In genomic region chr3:85757944-85758343, GRCm38 (mm10) we compare ENCODE assay signal across 30 mouse cellular contexts. TPM values are rescaled to one million over a fixed set of nuclear protein-coding genes. Genes with fewer than 3 reads are reported as not detected.
A peak's percentile ranks its signal among the peaks of the same experiment; 100 is the strongest.
DNase-seq lines count a peak whose midpoint lies in the region; ATAC-seq lines count a peak whose summit lies in the region.
"Had no signal": no experiment of that assay in that cellular context is flagged by ENCODE, and none has a peak within 500 bp of the region (broad histone marks: within the 10 kb centered on the region; RNA-seq: fewer than 3 reads in every experiment).

No protein-coding gene starts in this region.

- peak; percentile 95 for DNase-seq in fat pad, adult 2 months (ENCODE audit: extremely low read depth, low read depth, low spot score)
- DNase-seq in gonadal fat pad, adult 2 months (ENCODE audit: low read depth) = peak; percentile 98
- DNase-seq in layer of hippocampus, postnatal 25 days (ENCODE audit: extremely low spot score in 1 of 2, low spot score in 1 of 2) = no peak
- no peak for DNase-seq in retina, postnatal 1 day
- no peak for DNase-seq in adrenal gland, postnatal 4 days (ENCODE audit: low spot score in 2 of 2)
- DNase-seq: adrenal gland, adult 2 months; adrenal gland, postnatal 14 days; cerebellum, adult 11-12 months; cerebellum, adult 8-10 months; cerebellum, postnatal 10 days; cerebellum, postnatal 36 days; embryo, embryonic 11 days; forebrain, postnatal 0 days; gastrocnemius, adult 2 months; gastrocnemius, postnatal 14 days; heart, adult 2 months; heart, postnatal 36 days had no signal

- peak overlapping the region; percentile 74 for H3K27ac ChIP-seq in intestine, embryonic 16.5 days (ENCODE audit: low read length)
- H3K27ac ChIP-seq: embryonic facial prominence, embryonic 10.5 days; embryonic facial prominence, embryonic 13.5 days; forebrain, embryonic 10.5 days; forebrain, embryonic 13.5 days; gastrocnemius, adult 2 months; heart, adult 2 months; heart, embryonic 10.5 days; heart, embryonic 13.5 days; hindbrain, embryonic 10.5 days; hindbrain, embryonic 13.5 days had no signal

- no peak overlapping the region for H3K9ac ChIP-seq in intestine, embryonic 16.5 days (ENCODE audit: low read depth, low read length)
- H3K9ac ChIP-seq: embryonic facial prominence, embryonic 13.5 days; forebrain, embryonic 13.5 days; forebrain, postnatal 0 days; heart, embryonic 13.5 days; hindbrain, embryonic 13.5 days had no signal

- H3K27me3 ChIP-seq in intestine, embryonic 16.5 days (replicated peaks; ENCODE audit: control insufficient read depth, insufficient read depth, low read length) = no peaks in the 10 kb centered on the region
- H3K27me3 ChIP-seq: embryonic facial prominence, embryonic 13.5 days; heart, embryonic 13.5 days; hindbrain, embryonic 13.5 days had no signal

- H3K36me3 ChIP-seq in intestine, embryonic 16.5 days (ENCODE audit: control insufficient read depth, insufficient read depth, low read length) = no peaks in the 10 kb centered on the region
- H3K36me3 ChIP-seq: embryonic facial prominence, embryonic 10.5 days; embryonic facial prominence, embryonic 13.5 days; forebrain, embryonic 10.5 days; heart, embryonic 10.5 days; heart, embryonic 13.5 days; hindbrain, embryonic 10.5 days; hindbrain, embryonic 13.5 days had no signal

- no peak overlapping the region; the same call in 1 of the 2 replicates for H3K4me2 ChIP-seq in intestine, embryonic 16.5 days (ENCODE audit: low read depth, low read length)
- H3K4me2 ChIP-seq: embryonic facial prominence, embryonic 13.5 days; forebrain, embryonic 13.5 days; heart, embryonic 13.5 days; hindbrain, embryonic 13.5 days had no signal

- WGBS in intestine, embryonic 16.5 days = 27% methylated on average over 2 of the region's 2 CpGs

- no peak overlapping the region for H3K4me3 ChIP-seq in intestine, embryonic 16.5 days (ENCODE audit: low read length)
- H3K4me3 ChIP-seq: embryonic facial prominence, embryonic 10.5 days; embryonic facial prominence, embryonic 13.5 days; erythroblast, embryonic 14.5 days; forebrain, embryonic 10.5 days; forebrain, embryonic 13.5 days; gastrocnemius, adult 2 months; heart, adult 2 months; heart, embryonic 10.5 days; heart, embryonic 13.5 days; hindbrain, embryonic 10.5 days; hindbrain, embryonic 13.5 days had no signal

- no peaks in the 10 kb centered on the region for H3K9me3 ChIP-seq in intestine, embryonic 16.5 days (ENCODE audit: control insufficient read depth, low read length)
- H3K9me3 ChIP-seq: embryonic facial prominence, embryonic 10.5 days; embryonic facial prominence, embryonic 13.5 days; forebrain, embryonic 10.5 days; forebrain, embryonic 13.5 days; heart, embryonic 10.5 days; heart, embryonic 13.5 days; hindbrain, embryonic 10.5 days; hindbrain, embryonic 13.5 days had no signal

- peak; percentile 95 for ATAC-seq in intestine, embryonic 16.5 days
- ATAC-seq: CD4-positive, CD25-positive, alpha-beta regulatory T cell, adult 4 months; forebrain, embryonic 13.5 days; forebrain, postnatal 0 days; hindbrain, embryonic 16.5 days had no signal

- H3K4me1 ChIP-seq in intestine, embryonic 16.5 days (ENCODE audit: control insufficient read depth, insufficient read depth, low read length) = peaks cover 8% of the 10 kb centered on the region
- H3K4me1 ChIP-seq: heart, embryonic 10.5 days; heart, embryonic 13.5 days had no signal

RNA-seq across cellular contexts. Expression of gene Fam160a1, which starts 59.1 kb away (rescaled TPM):
- polyA plus RNA-seq in gonadal fat pad, adult 2 months (2012; rRNA removed) = 14.4 and 15.6 TPM in 2 replicates
- polyA plus RNA-seq in intestine, embryonic 16.5 days (2015; fragmentation: Nextera tagmentation; extraction: Ambion mirVana) = 3.5 and 3.8 TPM in 2 replicates
- 10 to 100 TPM; 10.6 to 10.7 TPM for total RNA-seq in layer of hippocampus, postnatal 25 days (2021)
- 1 to 10 TPM; 9.1 to 9.3 TPM for total RNA-seq in adrenal gland, postnatal 4 days (2021)
- total RNA-seq: MEL had no signal

Comparison
In these comparisons a context has a peak if more than half of its experiments do, and no peak if none do; other contexts are left out.
1. DNase-seq: peak in fat pad, adult 2 months (single experiment) and gonadal fat pad, adult 2 months (single experiment); none in layer of hippocampus, postnatal 25 days (0 of 2), retina, postnatal 1 day (single experiment) and adrenal gland, postnatal 4 days (0 of 2).